In the genomic region with DNA sequence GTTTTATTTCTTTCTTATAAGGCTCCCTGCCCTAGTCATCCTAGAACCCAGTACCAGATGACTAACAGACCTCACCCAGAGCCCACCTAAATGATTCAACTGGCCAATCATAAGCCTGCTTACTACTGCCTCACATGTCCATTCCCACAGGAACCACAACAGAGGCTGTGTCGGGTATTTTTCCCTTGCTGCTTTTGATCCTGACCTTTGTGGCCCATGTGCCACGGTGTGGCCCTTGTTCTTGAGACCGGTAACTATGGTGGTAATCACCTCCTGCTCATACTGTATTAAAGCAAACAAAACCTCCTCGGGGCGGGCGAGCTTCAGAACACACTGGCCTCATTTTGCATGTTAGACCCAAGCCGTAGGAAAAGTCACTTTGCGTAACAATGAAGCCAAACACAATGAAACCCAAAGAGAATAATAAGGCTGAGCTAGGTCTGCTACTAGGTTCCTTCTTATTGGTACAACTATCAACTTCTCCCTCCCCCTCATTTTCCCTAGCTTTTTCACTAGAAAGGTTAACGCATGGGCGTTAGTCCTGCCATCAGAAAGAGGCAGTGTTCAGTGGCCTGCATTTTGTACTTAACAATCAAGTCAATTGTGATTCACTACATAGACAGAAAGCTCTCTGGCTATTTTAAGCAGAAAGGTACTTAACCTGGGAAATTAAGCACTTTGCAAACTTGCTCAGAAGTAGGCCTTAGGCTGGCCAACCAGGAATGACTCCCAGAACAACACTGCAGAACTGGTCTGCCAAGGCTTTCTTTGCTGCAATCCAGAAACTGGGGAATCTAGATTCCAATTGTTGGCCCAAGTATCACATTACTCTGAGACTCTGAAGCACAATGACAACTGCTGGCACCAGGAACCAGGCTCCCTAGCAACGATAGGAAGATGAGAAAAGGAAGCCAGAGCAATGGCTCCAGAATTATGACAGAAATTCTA, we compare ENCODE assay signal across 20 mouse cellular contexts. TPM values are rescaled to one million over a fixed set of nuclear protein-coding genes. Genes with fewer than 3 reads are reported as not detected.
DNase-seq lines count a peak whose midpoint lies in the region; ATAC-seq and TF ChIP-seq lines count a peak whose summit lies in the region.
"Had no signal": no experiment of that assay in that cellular context is flagged by ENCODE, and none has a peak within 500 bp of the region (broad histone marks: within the 10 kb centered on the region; RNA-seq: fewer than 3 reads in every experiment).

No protein-coding gene starts in this region.

- no peak for TF ChIP-seq POLR2A in heart, adult 2 months (IDR thresholded peaks at IDR 0.05; ENCODE audit: insufficient read depth, low read depth, low read length)
- TF ChIP-seq POLR2A in thymus, adult 2 months (IDR thresholded peaks at IDR 0.05; ENCODE audit: control insufficient read depth, extremely low read depth, insufficient read depth, low read length, poor library complexity), result no peak

- no peaks in the 10 kb centered on the region for H3K36me3 ChIP-seq in heart, adult 2 months (ENCODE audit: control insufficient read depth, insufficient read depth, low read length)
- no peaks in the 10 kb centered on the region for H3K36me3 ChIP-seq in lung, embryonic 14.5 days (ENCODE audit: insufficient read depth)
- H3K36me3 ChIP-seq in thymus, adult 2 months (ENCODE audit: control insufficient read depth, insufficient read depth, low read length), result no peaks in the 10 kb centered on the region
- H3K36me3 ChIP-seq: limb, embryonic 13.5 days; neural tube, embryonic 15.5 days had no signal

- H3K9ac ChIP-seq in heart, adult 2 months (ENCODE audit: low read depth, low read length), result no peak overlapping the region
- no peak overlapping the region for H3K9ac ChIP-seq in lung, embryonic 14.5 days
- H3K9ac ChIP-seq: limb, embryonic 13.5 days; neural tube, embryonic 15.5 days had no signal

- no peaks in the 10 kb centered on the region for H3K27me3 ChIP-seq in heart, adult 2 months (ENCODE audit: control insufficient read depth, insufficient read depth, low read length)
- no peaks in the 10 kb centered on the region for H3K27me3 ChIP-seq in lung, embryonic 14.5 days (ENCODE audit: insufficient read depth, low read length)
- H3K27me3 ChIP-seq in thymus, adult 2 months (ENCODE audit: control insufficient read depth, insufficient read depth, low read length), result no peaks in the 10 kb centered on the region; the same call in 1 of the 2 replicates
- H3K27me3 ChIP-seq: neural tube, embryonic 15.5 days had no signal

- DNase-seq in heart, adult 11 months, result peak; percentile 79
- DNase-seq in heart, adult 2 months, result no peak
- peak; percentile 26 for DNase-seq in retina, postnatal 1 day
- DNase-seq in retina, embryonic 14.5 days (ENCODE audit: low spot score), result no peak
- peak; percentile 53 for DNase-seq in lung, embryonic 14.5 days
- no peak for DNase-seq in adrenal gland, adult (ENCODE audit: inconsistent age in 2 of 2, low spot score in 1 of 2)
- no peak for DNase-seq in thymus, postnatal 4 days
- DNase-seq in thymus, adult 2 months, result no peak
- DNase-seq: B cell, adult 2 months; heart, adult 18-20 months; heart, postnatal 4 days; kidney, adult 9 months; right cerebral cortex, postnatal 14 days had no signal

- no peaks in the 10 kb centered on the region for H3K9me3 ChIP-seq in lung, embryonic 14.5 days (ENCODE audit: low read depth, low read length)
- H3K9me3 ChIP-seq: limb, embryonic 13.5 days; neural tube, embryonic 15.5 days had no signal

- H3K4me3 ChIP-seq in heart, adult 2 months, result no peak overlapping the region
- no peak overlapping the region for H3K4me3 ChIP-seq in lung, embryonic 14.5 days (ENCODE audit: low read depth, low read length)
- H3K4me3 ChIP-seq in thymus, adult 2 months (ENCODE audit: control insufficient read depth, insufficient read depth, low read length), result no peak overlapping the region
- H3K4me3 ChIP-seq: limb, embryonic 13.5 days; megakaryocyte, embryonic 14.5 days; neural tube, embryonic 15.5 days had no signal

- no peak for TF ChIP-seq EP300 in heart, adult 2 months (IDR thresholded peaks at IDR 0.05; ENCODE audit: insufficient read depth, low read depth, low read length)

- H3K4me2 ChIP-seq in lung, embryonic 14.5 days, result no peak overlapping the region
- H3K4me2 ChIP-seq: limb, embryonic 13.5 days; neural tube, embryonic 15.5 days had no signal

- no peaks in the 10 kb centered on the region for H3K4me1 ChIP-seq in heart, adult 2 months (ENCODE audit: control insufficient read depth, insufficient read depth, low read length)
- no peaks in the 10 kb centered on the region for H3K4me1 ChIP-seq in lung, embryonic 14.5 days (ENCODE audit: insufficient read depth)
- no peaks in the 10 kb centered on the region for H3K4me1 ChIP-seq in thymus, adult 2 months (replicated peaks; ENCODE audit: control insufficient read depth, insufficient read depth, low read length)
- H3K4me1 ChIP-seq: megakaryocyte, embryonic 14.5 days; neural tube, embryonic 15.5 days had no signal

- no peaks in the 10 kb centered on the region for H3K79me2 ChIP-seq in heart, adult 2 months (replicated peaks; ENCODE audit: control insufficient read depth, insufficient read depth, low read length)

- TF ChIP-seq CTCF in heart, adult 2 months (IDR thresholded peaks at IDR 0.05), result no peak
- no peak for TF ChIP-seq CTCF in lung, embryonic 14.5 days (IDR thresholded peaks at IDR 0.05; ENCODE audit: low read depth)
- no peak for TF ChIP-seq CTCF in thymus, adult 2 months (IDR thresholded peaks at IDR 0.05; ENCODE audit: borderline replicate concordance, control insufficient read depth, extremely low read depth, insufficient read depth, low read length, poor library complexity)

- intact Hi-C loops in heart, adult 2 months (cut with DNase I), result no loop called here

- ATAC-seq in lung, embryonic 14.5 days (ENCODE audit: insufficient read depth), result peak; percentile 62; the same call in 1 of the 2 replicates
- ATAC-seq: forebrain, embryonic 16.5 days had no signal

- H3K27ac ChIP-seq in heart, adult 2 months, result no peak overlapping the region
- peak overlapping the region; percentile 24; the same call in 1 of the 2 replicates for H3K27ac ChIP-seq in lung, embryonic 14.5 days (ENCODE audit: low read depth)
- no peak overlapping the region for H3K27ac ChIP-seq in thymus, adult 2 months (ENCODE audit: control insufficient read depth, insufficient read depth, low read length)
- H3K27ac ChIP-seq: limb, embryonic 13.5 days; neural tube, embryonic 15.5 days had no signal

- WGBS in heart, adult 2 months, result 75% methylated on average over 11 of the region's 11 CpGs
- WGBS in lung, embryonic 14.5 days, result 58% methylated on average over 11 of the region's 11 CpGs
- 75% methylated on average over 11 of the region's 11 CpGs for WGBS in thymus, adult 2 months

RNA-seq across cellular contexts. Expression of gene Pdcl2, which starts 9.4 kb away (rescaled TPM):
- total RNA-seq in heart, adult 2 months (2021), result not detected
- polyA plus RNA-seq in heart, adult 2 months (2012; rRNA removed), result not detected in 2 replicates
- polyA plus RNA-seq in lung, embryonic 14.5 days (2014; fragmentation: Nextera tagmentation; extraction: Ambion mirVana), result not detected in 2 replicates
- not detected in 2 replicates for polyA plus RNA-seq in thymus, adult 2 months (2012; rRNA removed)
- total RNA-seq: common myeloid progenitor, adult 5-6 weeks; heart, adult 18-20 months; heart, postnatal 4 days; layer of hippocampus, postnatal 25 days had no signal
- polyA plus RNA-seq: forebrain, embryonic 16.5 days; limb, embryonic 13.5 days; neural tube, embryonic 15.5 days had no signal

RNA-seq across cellular contexts. Expression of gene Clock, which starts 16.9 kb away (rescaled TPM):
- total RNA-seq in heart, adult 2 months (2021), result 10 to 100 TPM; 29.4 to 35.3 TPM
- 11.1 and 23.7 TPM in 2 replicates for polyA plus RNA-seq in heart, adult 2 months (2012; rRNA removed)
- 17.2 and 19.1 TPM in 2 replicates for polyA plus RNA-seq in lung, embryonic 14.5 days (2014; fragmentation: Nextera tagmentation; extraction: Ambion mirVana)
- 7.7 and 8.4 TPM in 2 replicates for polyA plus RNA-seq in thymus, adult 2 months (2012; rRNA removed)

RNA-seq across cellular contexts. Expression of gene Nmu, which starts 42.1 kb away (rescaled TPM):
- total RNA-seq in heart, adult 2 months (2021), result not detected
- polyA plus RNA-seq in heart, adult 2 months (2012; rRNA removed), result not detected in 2 replicates
- 0.23 and 0.30 TPM in 2 replicates for polyA plus RNA-seq in lung, embryonic 14.5 days (2014; fragmentation: Nextera tagmentation; extraction: Ambion mirVana)
- not detected in 2 replicates for polyA plus RNA-seq in thymus, adult 2 months (2012; rRNA removed)
- total RNA-seq: common myeloid progenitor, adult 5-6 weeks; heart, adult 18-20 months; heart, postnatal 4 days; layer of hippocampus, postnatal 25 days had no signal
- polyA plus RNA-seq: forebrain, embryonic 16.5 days; testis, adult 2 months had no signal

Comparison
In these comparisons a context has a peak if more than half of its experiments do, and no peak if none do; other contexts are left out.
1. DNase-seq: peak in heart, adult 11 months (single experiment), retina, postnatal 1 day (single experiment) and lung, embryonic 14.5 days (single experiment); none in heart, adult 2 months (0 of 2), retina, embryonic 14.5 days (single experiment), adrenal gland, adult (0 of 2), thymus, postnatal 4 days (single experiment) and thymus, adult 2 months (single experiment).